Mouse (Mus musculus): ENCODE measurements at regions not wholly inside any gene's neighbourhood (a gene's known extent, or its start where the extent isn't known, plus 50 kb on each side); places are given as distances from the start of the nearest gene placed in this dataset.
"Not testable (repeated sequence)": the region's sequence is repeated elsewhere in the genome, so short reads cannot be mapped to it uniquely, and the experiment has no call there.

GRCm38 (mm10) chr1:12025791-12026190 lies 611.9 kb downstream of the A830018L16Rik start:
- no peak for DNase-seq (ENCODE audit: low spot score)

- no peak for DNase-seq (ENCODE audit: low spot score)
These were observed 613.5 kb downstream of the A830018L16Rik start for GRCm38 (mm10) chr1:12027442-12027841.

- DNase-seq (ENCODE audit: low spot score) = no peak
These were observed 614.2 kb downstream of the A830018L16Rik start for GRCm38 (mm10) chr1:12028074-12028473.

- no peak for DNase-seq (ENCODE audit: low spot score)
These were observed 638.1 kb downstream of the A830018L16Rik start for GRCm38 (mm10) chr1:12051931-12052482.

GRCm38 (mm10) chr1:12055865-12056560 lies 642.1 kb downstream of the A830018L16Rik start:
- no peak for DNase-seq (ENCODE audit: low spot score)

- DNase-seq (ENCODE audit: low spot score) = no peak
These were observed 651.2 kb downstream of the A830018L16Rik start for GRCm38 (mm10) chr1:12065016-12065513.

- DNase-seq (ENCODE audit: low spot score) = no peak
These were observed 678.9 kb downstream of the A830018L16Rik start for GRCm38 (mm10) chr1:12092564-12093504.

GRCm38 (mm10) chr1:12115041-12115828 lies 701.3 kb downstream of the A830018L16Rik start:
- DNase-seq (ENCODE audit: low spot score) = no peak

GRCm38 (mm10) chr1:12117083-12117482 lies 703.2 kb downstream of the A830018L16Rik start:
- DNase-seq (ENCODE audit: low spot score) = no peak

GRCm38 (mm10) chr1:12120926-12121325 lies 707.0 kb downstream of the A830018L16Rik start:
- DNase-seq (ENCODE audit: low spot score) = no peak

GRCm38 (mm10) chr1:12126611-12127010 lies 712.7 kb downstream of the A830018L16Rik start:
- DNase-seq (ENCODE audit: low spot score) = not testable (repeated sequence)

GRCm38 (mm10) chr1:12170503-12170902 lies 756.6 kb downstream of the A830018L16Rik start:
- no peak for DNase-seq (ENCODE audit: low spot score)

GRCm38 (mm10) chr1:12189646-12190233 lies 775.8 kb downstream of the A830018L16Rik start:
- no peak for DNase-seq (ENCODE audit: low spot score)

GRCm38 (mm10) chr1:12192588-12192987 lies 778.7 kb downstream of the A830018L16Rik start:
- DNase-seq (ENCODE audit: low spot score) = no peak

GRCm38 (mm10) chr1:12231089-12231488 lies 817.2 kb downstream of the A830018L16Rik start:
- DNase-seq (ENCODE audit: low spot score) = no peak

- DNase-seq (ENCODE audit: low spot score) = no peak
These were observed 828.2 kb downstream of the A830018L16Rik start for GRCm38 (mm10) chr1:12242090-12242489.

GRCm38 (mm10) chr1:12282493-12282892 lies 868.6 kb downstream of the A830018L16Rik start:
- no peak for DNase-seq (ENCODE audit: low spot score)

GRCm38 (mm10) chr1:12285551-12285950 lies 871.6 kb downstream of the A830018L16Rik start:
- DNase-seq (ENCODE audit: low spot score) = no peak

GRCm38 (mm10) chr1:12286026-12286425 lies 872.1 kb downstream of the A830018L16Rik start:
- DNase-seq (ENCODE audit: low spot score) = no peak

- DNase-seq (ENCODE audit: low spot score) = no peak
These were observed 874.6 kb downstream of the A830018L16Rik start for GRCm38 (mm10) chr1:12288521-12288920.

GRCm38 (mm10) chr1:12291787-12292186 lies 877.9 kb downstream of the A830018L16Rik start:
- no peak for DNase-seq (ENCODE audit: low spot score)

Data from testis, postnatal 10 days (tissue).